Mouse (Mus musculus): ENCODE measurements around the gene Myof.

Myof gene

DNA sequence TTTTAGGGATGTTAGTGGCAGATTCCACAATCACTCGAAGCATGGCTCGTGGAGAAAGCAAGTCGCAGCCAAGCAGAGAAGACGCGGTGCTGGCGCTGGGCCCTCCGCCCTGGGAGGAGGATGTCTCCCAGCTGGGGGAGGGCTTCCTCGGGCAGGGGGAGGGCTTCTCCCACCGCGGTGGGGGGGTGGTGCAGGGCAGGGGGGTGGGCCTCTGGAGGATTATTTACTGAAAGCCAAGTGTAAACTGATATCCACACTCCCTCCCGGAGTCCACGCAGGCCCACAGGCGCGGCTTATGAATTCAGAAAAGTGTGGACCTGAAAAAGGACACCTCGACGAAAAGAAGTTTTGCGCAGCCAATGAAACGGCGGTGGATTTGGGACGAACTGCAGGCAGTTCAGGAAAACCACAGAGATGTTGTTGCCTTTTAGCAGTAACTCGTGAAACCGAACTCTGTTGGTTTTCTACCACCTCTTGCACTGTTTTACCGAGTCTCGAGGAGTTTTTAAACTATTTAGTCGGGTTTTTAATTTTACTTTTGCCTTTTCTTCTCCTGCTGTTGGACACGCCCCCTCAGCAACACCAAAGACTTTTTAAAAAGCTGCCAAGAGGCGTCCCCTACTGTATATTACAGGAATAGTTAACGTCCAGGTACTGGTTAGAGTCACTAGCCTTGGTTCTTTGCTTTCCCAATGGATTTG, at the start of gene Myof:
Gene Myof (minus strand): TSS at position 297 of the 701 bp plus-strand sequence.
- ATAC-seq (ENCODE audit: insufficient number of reproducible peaks, low FRiP score, low TSS enrichment), result no peak

- ATAC-seq (ENCODE audit: insufficient number of reproducible peaks, low FRiP score, low TSS enrichment), result no peak
These were observed 48.2 kb upstream of the Myof start for GRCm38 (mm10) chr19:38091512-38091985.

DNA sequence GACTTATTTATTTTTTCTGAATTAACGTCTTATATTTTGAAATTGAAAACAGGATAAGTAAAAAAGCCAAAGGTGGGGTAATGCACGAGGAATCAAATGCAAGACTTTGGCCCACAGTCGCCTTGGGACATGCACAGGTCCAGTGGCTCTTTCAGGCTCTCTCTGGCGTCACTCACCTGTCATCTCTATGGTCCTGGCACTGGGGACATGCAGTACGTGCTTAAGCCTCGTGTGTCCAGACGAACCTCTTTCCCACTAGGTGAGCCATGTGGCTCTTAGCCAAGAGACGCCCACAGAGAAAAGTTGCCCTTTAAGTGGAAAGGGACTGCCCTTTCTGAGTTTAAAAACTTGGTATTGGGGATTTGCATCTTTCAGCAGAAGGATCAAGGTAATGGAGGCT, 46.0 kb upstream of the Myof start:
- no peak for ATAC-seq (ENCODE audit: insufficient number of reproducible peaks, low FRiP score, low TSS enrichment)

DNA sequence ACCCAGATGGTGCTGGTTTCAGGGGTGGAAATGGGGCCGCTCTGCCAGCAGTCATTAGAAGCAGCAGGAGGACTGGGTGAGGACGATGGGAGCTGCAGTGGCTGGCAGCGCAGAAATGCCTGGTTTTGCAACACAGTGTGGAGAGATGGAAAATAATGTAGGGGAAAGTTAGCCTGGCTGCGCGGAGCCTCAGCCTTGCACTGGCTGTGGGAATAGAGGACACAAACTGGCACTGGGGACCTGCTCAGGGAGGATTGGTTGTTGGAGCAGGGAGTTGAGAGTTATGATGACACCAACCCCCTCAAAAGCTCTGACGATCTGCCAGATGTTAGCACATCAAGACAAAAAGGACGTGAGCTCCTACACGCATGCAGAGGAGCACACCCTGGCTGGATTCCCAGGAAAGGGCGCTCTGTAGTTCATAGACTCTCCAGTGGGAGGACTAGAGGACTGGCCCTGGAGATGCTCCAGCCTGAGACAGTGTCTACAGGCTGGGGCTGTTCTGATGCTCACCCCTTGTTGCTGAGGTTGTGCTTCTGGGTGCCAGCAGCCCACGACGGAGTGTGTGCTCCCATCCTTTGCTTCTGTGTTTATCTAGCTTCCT, 43.7 kb upstream of the Myof start:
- no peak for ATAC-seq (ENCODE audit: insufficient number of reproducible peaks, low FRiP score, low TSS enrichment)

- ATAC-seq (ENCODE audit: insufficient number of reproducible peaks, low FRiP score, low TSS enrichment), result no peak
These were observed 42.5 kb upstream of the Myof start for GRCm38 (mm10) chr19:38085841-38086240.

GRCm38 (mm10) chr19:38082931-38083525, 39.7 kb upstream of the Myof start:
- no peak for ATAC-seq (ENCODE audit: insufficient number of reproducible peaks, low FRiP score, low TSS enrichment)

DNA sequence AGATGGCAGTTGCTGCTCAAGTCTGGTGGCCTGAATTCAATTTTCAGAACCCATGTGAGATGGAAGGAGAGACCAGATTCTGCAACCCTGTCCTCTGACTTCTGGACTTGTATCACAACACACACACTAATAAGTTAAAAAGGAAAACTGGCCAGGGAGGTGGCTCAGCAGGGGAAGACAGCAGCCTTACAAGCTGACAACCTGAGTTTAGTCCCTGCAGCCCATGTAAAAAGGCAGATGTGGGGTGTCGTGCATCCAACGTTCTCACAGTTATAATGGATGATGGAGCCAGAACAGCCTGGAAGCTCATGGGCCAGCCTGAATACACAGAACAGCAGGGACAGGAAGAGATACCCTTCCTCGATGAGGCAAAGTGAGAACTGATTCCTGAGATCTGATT, 38.0 kb upstream of the Myof start:
- ATAC-seq (ENCODE audit: insufficient number of reproducible peaks, low FRiP score, low TSS enrichment), result no peak

GRCm38 (mm10) chr19:38077851-38078540, 34.6 kb upstream of the Myof start:
- no peak for ATAC-seq (ENCODE audit: insufficient number of reproducible peaks, low FRiP score, low TSS enrichment)

DNA sequence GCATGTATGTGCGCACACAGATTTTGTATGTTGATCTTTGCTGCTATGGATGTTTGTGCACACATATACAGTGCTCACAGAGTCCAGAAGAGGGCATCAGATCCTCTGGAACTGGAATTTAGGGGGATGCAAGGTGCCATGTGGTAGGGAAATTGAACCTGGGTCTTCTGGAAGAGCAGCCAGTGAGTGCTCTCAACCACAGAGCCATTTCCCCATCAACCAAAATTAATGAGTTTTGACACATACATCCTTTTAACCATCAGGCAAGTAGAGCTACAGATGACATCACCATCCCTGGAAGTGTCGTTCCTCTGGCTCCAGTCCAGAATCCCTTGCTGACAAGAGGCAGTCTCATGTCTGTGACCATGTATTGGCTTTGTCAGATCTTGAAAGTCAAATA, 32.9 kb upstream of the Myof start:
- no peak for ATAC-seq (ENCODE audit: insufficient number of reproducible peaks, low FRiP score, low TSS enrichment)

GRCm38 (mm10) chr19:38075051-38075450, 31.7 kb upstream of the Myof start:
- no peak for ATAC-seq (ENCODE audit: insufficient number of reproducible peaks, low FRiP score, low TSS enrichment)

GRCm38 (mm10) chr19:38073226-38073625, 29.8 kb upstream of the Myof start:
- ATAC-seq (ENCODE audit: insufficient number of reproducible peaks, low FRiP score, low TSS enrichment), result no peak

DNA sequence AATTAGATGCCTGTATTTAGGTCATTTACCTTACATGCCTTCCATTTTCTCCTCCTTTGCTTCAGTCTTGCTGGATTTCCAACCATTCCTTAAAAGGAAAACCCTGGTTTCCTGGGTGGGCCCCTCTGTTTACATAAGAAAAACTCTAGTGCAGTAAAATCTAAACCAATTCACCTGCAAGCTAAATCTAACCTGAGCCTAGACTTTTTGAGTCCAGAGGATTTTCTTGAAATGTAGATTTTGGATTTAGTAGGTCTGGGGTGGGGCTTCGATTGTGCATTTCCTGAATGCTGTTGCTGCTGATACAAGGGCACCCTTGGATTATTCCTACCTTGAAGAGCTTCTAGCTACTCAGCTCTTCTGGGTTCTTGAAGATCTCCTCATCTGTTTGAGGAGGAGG, 20.7 kb upstream of the Myof start:
- ATAC-seq (ENCODE audit: insufficient number of reproducible peaks, low FRiP score, low TSS enrichment), result no peak

GRCm38 (mm10) chr19:38063201-38063600, 19.8 kb upstream of the Myof start:
- no peak for ATAC-seq (ENCODE audit: insufficient number of reproducible peaks, low FRiP score, low TSS enrichment)

DNA sequence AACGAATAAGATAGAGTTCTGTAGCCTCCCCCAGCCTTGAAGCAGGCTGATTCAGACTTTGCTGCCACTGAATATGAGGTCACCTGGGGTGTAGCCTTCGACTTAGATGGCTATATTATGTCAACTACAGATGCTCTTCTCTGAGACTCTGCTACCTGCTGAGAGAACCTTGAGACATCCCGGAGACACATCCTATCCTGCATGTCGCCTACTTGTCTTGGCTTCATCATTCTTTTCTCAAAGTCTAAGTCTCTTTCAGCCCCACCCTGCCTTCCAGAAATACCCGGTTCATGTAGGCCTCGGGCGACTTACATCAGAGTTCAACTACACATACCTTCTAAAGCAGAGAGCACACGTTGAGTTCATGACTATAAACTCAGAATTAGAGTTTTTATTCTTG, 13.6 kb upstream of the Myof start:
- ATAC-seq (ENCODE audit: insufficient number of reproducible peaks, low FRiP score, low TSS enrichment), result no peak

DNA sequence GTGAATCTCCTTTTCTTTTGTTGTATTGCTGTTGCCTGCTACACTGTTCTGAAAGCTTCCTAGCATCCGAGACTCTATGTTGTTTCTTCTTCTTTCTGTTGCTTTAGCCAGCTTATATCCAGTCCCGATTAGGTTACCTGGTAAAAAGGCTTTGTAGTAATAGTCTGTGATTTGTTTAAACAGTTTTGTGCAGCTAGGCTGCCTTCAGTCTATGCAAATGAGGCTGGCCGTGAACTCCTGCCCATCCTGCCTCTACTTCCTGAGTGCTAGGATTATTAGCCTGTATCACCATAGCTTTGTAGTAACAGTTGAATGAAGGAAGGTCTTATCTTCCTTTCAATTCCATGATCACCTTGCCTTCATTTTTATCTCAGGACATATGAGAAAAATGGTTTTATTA, 12.9 kb upstream of the Myof start:
- no peak for ATAC-seq (ENCODE audit: insufficient number of reproducible peaks, low FRiP score, low TSS enrichment)

DNA sequence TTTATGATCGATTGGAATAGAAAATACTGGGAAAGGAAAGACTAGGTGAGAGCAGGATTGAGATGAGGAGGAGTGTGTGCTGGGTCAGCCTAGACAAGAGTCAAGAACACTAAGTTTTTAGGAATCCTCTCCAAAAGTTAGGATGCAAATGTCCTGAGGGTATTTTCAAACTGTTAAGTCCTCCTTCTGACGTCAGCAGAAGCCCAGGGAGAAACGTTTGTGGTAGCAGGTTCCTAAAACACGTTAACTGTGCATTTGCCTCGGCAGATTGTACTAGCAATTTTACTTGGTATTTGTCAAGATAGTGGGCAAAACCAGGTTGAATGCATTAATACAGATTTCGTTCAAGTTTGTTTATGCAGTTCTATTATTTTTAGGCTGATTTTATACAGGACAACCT, 12.4 kb upstream of the Myof start:
- no peak for ATAC-seq (ENCODE audit: insufficient number of reproducible peaks, low FRiP score, low TSS enrichment)

DNA sequence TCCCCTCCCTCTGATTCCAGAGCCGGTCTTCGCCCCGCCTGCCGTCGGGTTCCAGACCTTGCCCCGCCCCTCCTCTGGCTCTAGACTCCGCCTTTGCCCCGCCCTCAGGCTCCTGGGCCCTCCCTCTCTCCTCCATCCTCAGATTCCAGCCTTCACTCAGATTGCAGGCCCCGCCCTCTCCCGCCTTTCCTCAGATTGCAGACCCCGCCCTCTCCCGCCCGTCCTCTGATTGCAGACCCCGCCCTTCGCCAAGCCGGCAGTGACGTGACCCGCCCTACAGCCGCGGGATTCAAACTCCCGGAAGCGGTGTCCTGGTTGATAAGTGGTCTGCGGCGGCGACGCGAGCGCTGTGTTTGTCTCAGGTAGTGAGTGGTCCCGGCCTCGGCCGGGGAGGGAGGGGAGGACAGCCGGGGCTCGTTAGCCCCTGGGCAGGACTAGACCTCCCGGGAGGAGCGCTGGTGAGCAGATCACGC, 11.4 kb upstream of the Myof start, which contains the start of gene Cep55:
Gene Cep55 (plus strand): TSS at position 292 of the 473 bp plus-strand sequence.
- peak; percentile 85 for ATAC-seq (ENCODE audit: insufficient number of reproducible peaks, low FRiP score, low TSS enrichment)

DNA sequence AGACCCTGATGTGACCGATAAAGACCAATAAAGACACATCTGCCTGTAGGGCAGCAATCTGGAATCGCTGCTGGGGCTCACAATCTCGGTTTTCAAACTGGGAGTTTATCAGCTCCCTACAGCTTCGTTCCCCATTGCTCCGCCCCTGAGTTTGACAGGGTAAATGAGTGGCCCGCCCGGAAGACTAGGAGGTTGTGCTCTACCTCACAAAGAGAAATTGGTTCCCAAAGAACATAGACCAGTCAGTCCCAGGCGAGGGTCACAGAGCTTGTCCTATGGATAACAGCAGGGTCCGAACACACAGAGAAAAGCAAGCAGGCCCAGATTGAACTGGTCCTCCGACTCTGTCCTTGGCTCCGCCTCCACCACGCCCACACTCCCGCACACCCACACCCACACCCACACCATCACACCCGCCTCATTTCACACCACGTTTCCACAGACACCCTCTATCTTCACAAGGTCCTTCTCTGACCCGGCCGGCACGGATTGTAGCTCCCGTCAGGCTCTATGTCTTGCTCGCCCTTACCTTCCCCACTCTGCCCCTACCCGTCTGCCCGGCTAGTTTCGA, 10.9 kb upstream of the Myof start:
- ATAC-seq (ENCODE audit: insufficient number of reproducible peaks, low FRiP score, low TSS enrichment), result peak; percentile 80

DNA sequence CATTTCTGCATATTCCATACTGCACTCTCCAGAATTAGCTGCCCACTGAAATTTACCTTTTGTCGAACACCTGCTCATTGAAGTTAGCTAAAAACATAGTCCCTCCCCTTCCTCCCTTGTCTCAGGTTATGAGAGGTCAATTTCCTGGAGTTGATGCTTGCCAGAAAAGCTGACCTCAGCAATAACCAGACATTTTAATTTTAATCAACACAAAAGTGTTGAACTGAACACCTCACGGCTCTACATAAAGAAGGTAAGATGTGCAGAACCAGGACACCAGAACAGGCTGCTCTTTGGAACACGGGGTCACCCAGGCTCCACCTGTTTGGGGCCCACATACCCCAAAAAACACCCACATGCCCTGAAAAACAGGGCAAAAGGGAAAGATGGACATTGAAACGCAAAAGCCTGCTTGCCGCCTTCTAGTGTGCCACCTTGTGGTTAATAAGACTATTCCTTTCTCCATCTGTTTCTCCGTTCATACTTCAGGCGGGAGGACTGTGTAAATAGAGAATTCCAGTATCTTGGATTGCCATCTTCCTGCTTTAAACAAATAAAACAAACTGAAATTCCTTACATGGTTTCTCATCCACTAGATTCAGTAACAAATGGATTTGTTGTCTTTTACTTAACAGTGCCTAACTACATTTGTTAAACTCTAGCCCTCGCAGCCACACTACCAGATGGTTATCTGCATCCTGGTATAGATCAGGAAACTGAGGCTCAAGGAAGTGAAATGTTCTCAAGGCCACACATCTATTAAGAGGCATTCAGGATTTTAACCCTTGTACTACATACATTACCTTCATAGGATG, 10.1 kb upstream of the Myof start:
- no peak for ATAC-seq (ENCODE audit: insufficient number of reproducible peaks, low FRiP score, low TSS enrichment)

DNA sequence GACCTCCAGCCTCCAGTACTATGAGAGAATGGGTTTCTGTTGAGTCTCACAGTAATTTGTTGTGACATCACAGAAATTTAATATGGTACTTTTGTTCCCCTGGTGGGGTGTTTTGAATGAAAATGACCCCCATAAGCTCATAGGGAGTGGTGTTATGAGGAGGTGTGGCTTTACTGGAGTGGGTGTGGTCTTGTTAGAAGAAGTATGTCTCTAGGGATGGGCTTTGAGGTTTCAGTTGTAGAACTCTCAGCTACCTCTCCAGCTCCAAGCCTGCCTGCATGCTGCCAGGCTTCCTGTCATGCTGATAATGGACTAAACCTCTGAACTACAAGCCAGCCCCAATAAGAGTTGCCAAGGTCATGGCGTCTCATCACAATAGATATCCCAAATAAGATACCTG, 6.3 kb upstream of the Myof start:
- ATAC-seq (ENCODE audit: insufficient number of reproducible peaks, low FRiP score, low TSS enrichment), result no peak

Measured in cerebellum, adult (tissue).